Comparison of ENCODE assay signal across 8 mouse cellular contexts in genomic region chr6:114723925-114724324, GRCm38 (mm10).
DNase-seq lines count a peak whose midpoint lies in the region; ATAC-seq and TF ChIP-seq lines count a peak whose summit lies in the region.

No protein-coding gene starts in this region.

- peaks cover 25% of the 10 kb centered on the region for H3K4me1 ChIP-seq in embryonic fibroblast, embryonic 13.5 days (ENCODE audit: control insufficient read depth, insufficient read depth, low read length)
- H3K4me1 ChIP-seq in hindbrain, embryonic 12.5 days = peaks cover 21% of the 10 kb centered on the region
- peaks cover 9% of the 10 kb centered on the region; the same call in 1 of the 2 replicates for H3K4me1 ChIP-seq in stomach, embryonic 16.5 days (ENCODE audit: control insufficient read depth, insufficient read depth, low read length)

- no peak overlapping the region for H3K27ac ChIP-seq in embryonic fibroblast, embryonic 13.5 days (ENCODE audit: insufficient read depth, low read length)
- H3K27ac ChIP-seq in hindbrain, embryonic 12.5 days = no peak overlapping the region
- H3K27ac ChIP-seq in stomach, embryonic 16.5 days (ENCODE audit: low read length) = no peak overlapping the region

- H3K9me3 ChIP-seq in hindbrain, embryonic 12.5 days (replicated peaks) = no peaks in the 10 kb centered on the region
- H3K9me3 ChIP-seq in stomach, embryonic 16.5 days (replicated peaks; ENCODE audit: control insufficient read depth, low read length) = no peaks in the 10 kb centered on the region

- no peak overlapping the region for H3K9ac ChIP-seq in hindbrain, embryonic 12.5 days
- no peak overlapping the region; the same call in 1 of the 2 replicates for H3K9ac ChIP-seq in stomach, embryonic 16.5 days (ENCODE audit: low read length)

- TF ChIP-seq CTCF in embryonic fibroblast, embryonic 13.5 days (IDR thresholded peaks at IDR 0.05; ENCODE audit: borderline replicate concordance, insufficient read depth, low read length) = peak; percentile 17; the same call in 1 of the 2 replicates

- no peak for TF ChIP-seq POLR2A in embryonic fibroblast, embryonic 13.5 days (IDR thresholded peaks at IDR 0.05; ENCODE audit: low read depth, low read length)

- peak; percentile 53 for DNase-seq in adrenal gland, adult 2 months
- no peak for DNase-seq in adrenal gland, postnatal 25 days
- DNase-seq in R1 (ENCODE audit: low read depth, low spot score) = peak; percentile 30
- peak; percentile 79 to 85 for DNase-seq in layer of hippocampus, postnatal 14 days (ENCODE audit: low spot score in 2 of 2)

- H3K36me3 ChIP-seq in hindbrain, embryonic 12.5 days = no peaks in the 10 kb centered on the region
- H3K36me3 ChIP-seq in stomach, embryonic 16.5 days (ENCODE audit: control insufficient read depth, insufficient read depth, low read length) = no peaks in the 10 kb centered on the region

- H3K4me3 ChIP-seq in embryonic fibroblast, embryonic 13.5 days (ENCODE audit: insufficient read depth, low read length) = no peak overlapping the region
- H3K4me3 ChIP-seq in hindbrain, embryonic 12.5 days = no peak overlapping the region
- H3K4me3 ChIP-seq in stomach, embryonic 16.5 days (replicated peaks; ENCODE audit: low read length) = no peak overlapping the region

- peak; percentile 51 for ATAC-seq in hindbrain, embryonic 12.5 days (ENCODE audit: low FRiP score)
- ATAC-seq in megakaryocyte-erythroid progenitor cell, adult 5-6 weeks (replicated peaks; ENCODE audit: low FRiP score, low TSS enrichment, poor library complexity, severe bottlenecking) = 0 out of 2 replicates have a peak, but pooled peaks have one; percentile 49
- peak; percentile 45; the same call in 1 of the 2 replicates for ATAC-seq in stomach, embryonic 16.5 days (ENCODE audit: insufficient read depth, low FRiP score)

- no peaks in the 10 kb centered on the region for H3K27me3 ChIP-seq in hindbrain, embryonic 12.5 days
- no peaks in the 10 kb centered on the region for H3K27me3 ChIP-seq in stomach, embryonic 16.5 days (ENCODE audit: control insufficient read depth, insufficient read depth, low read length)

- WGBS in hindbrain, embryonic 12.5 days = 28% methylated on average over 9 of the region's 9 CpGs
- 22% methylated on average over 9 of the region's 9 CpGs for WGBS in stomach, embryonic 16.5 days

- no peak overlapping the region for H3K4me2 ChIP-seq in hindbrain, embryonic 12.5 days (replicated peaks)
- H3K4me2 ChIP-seq in stomach, embryonic 16.5 days (ENCODE audit: low read depth, low read length) = peak overlapping the region; percentile 26; the same call in 1 of the 2 replicates
